Mouse (Mus musculus) forebrain, embryonic 13.5 days (tissue): Measurements from ENCODE around the gene Samd1. TPM values are rescaled to one million over a fixed set of nuclear protein-coding genes. Genes with fewer than 3 reads are reported as not detected.
A peak's percentile ranks its signal among the peaks of the same experiment; 100 is the strongest.
"Not testable (repeated sequence)": the region's sequence is repeated elsewhere in the genome, so short reads cannot be mapped to it uniquely, and the experiment has no call there.

Source experiments
- ATAC-seq: fragments of 200-750 bp; cut with Nextera tagmentation; 2 replicates; pipeline ENCODE4 v1.8.0; 2017
- H3K27ac ChIP-seq: fragments of 300-500 bp; sonication (generic); 2 replicates; pipeline ENCODE4 v1.5.1; 2015; ENCODE audit warnings: inconsistent platforms, mild to moderate bottlenecking, moderate library complexity
- H3K27me3 ChIP-seq: fragments of 300-500 bp; sonication (generic); 2 replicates; pipeline ENCODE4 v1.6.1; 2015; ENCODE audit warnings: mild to moderate bottlenecking, inconsistent platforms
- H3K36me3 ChIP-seq: fragments of 300-500 bp; sonication (generic); 2 replicates; pipeline ENCODE4 v1.6.1; 2015; ENCODE audit warnings: mild to moderate bottlenecking, inconsistent platforms; ENCODE audit not compliant: poor library complexity, severe bottlenecking
- H3K4me1 ChIP-seq: fragments of 300-500 bp; sonication (generic); 2 replicates; pipeline ENCODE4 v1.6.1; 2015; ENCODE audit warnings: inconsistent platforms
- H3K4me2 ChIP-seq: fragments of 300-500 bp; sonication (generic); 2 replicates; pipeline ENCODE4 v1.6.1; 2015; ENCODE audit warnings: inconsistent platforms, mild to moderate bottlenecking, moderate library complexity
- H3K4me3 ChIP-seq: fragments of 300-500 bp; sonication (generic); 2 replicates; pipeline ENCODE4 v1.5.1; 2015; ENCODE audit warnings: mild to moderate bottlenecking, inconsistent platforms
- H3K9ac ChIP-seq: fragments of 300-500 bp; sonication (generic); 2 replicates; pipeline ENCODE4 v1.6.1; 2015; ENCODE audit warnings: mild to moderate bottlenecking, inconsistent platforms
- H3K9me3 ChIP-seq: fragments of 300-500 bp; sonication (generic); replicated peaks from 2 replicates; pipeline ENCODE4 v1.6.1; 2016; ENCODE audit warnings: inconsistent platforms
- WGBS: fragments of 180-500 bp; shearing (Covaris S2); methylation state at CpG from one replicate; pipeline ENCODE4 v1.1.7; 2015; 5-methylcytosine and 5-hydroxymethylcytosine counted together
- polyA plus RNA-seq: library from polyadenylated mRNA; unstranded; fragments of >200 nt; fragmentation: Nextera tagmentation; extraction: Ambion mirVana; gene quantifications from 2 replicates; pipeline ENCODE4 v1.2.1, GENCODE M21; 2015

The Samd1 gene
- polyA plus RNA-seq, 1 experiment from 2014 or later = 9.5 TPM

DNA sequence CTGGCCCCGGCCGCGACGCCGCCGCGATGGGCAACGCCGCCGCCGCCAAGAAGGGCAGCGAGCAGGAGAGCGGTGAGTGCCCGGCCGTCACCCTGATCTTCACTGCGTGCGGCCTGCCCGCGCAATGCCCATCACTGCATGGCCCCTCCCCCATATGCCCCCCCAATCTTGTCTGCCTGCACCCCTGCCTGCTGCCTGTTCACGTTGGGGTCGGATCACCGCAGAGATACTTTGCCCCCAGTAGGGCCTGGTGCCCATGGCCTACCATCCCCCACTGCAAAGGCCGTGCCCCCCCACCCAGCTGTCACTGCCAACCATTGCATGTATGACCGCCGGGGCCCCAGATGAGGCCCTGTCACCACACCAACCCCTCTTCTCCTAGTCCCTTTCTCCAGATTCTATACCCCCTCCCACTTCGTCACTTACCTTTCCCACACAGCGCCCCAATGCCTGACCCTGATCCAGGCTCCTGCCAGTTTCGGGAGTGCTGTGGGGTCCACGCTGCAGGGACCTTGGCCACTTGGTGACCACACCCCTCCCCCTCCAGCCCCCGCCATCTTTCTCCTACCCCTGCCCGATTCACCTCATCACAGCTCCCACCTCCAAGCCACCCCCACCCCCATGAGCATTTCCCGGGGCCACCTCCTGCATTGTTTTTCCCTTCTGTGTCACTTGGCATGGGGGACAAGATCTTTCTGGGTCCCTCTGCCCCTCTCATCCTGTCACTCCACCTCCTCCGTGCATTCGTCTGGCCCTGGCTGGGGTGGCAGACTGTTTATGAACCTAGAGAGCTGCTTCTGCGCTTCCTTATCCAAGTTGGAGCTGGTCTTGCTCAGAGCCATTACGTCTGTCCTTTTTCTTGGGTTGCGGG is 24.1 kb upstream of the Samd1 start:
- Histone ChIP-seq H3K9ac (peak overlapping the region; percentile 91), H3K27me3 (no peaks in the 10 kb centered on the region), H3K4me1 (peaks cover 47% of the 10 kb centered on the region), H3K4me3 (peak overlapping the region; percentile 90), H3K9me3 (no peaks in the 10 kb centered on the region), H3K36me3 (peaks cover 18% of the 10 kb centered on the region), H3K4me2 (peak overlapping the region; percentile 98), H3K27ac (peak overlapping the region; percentile 61)
- no peak for ATAC-seq
- WGBS = 5% methylated on average over 29 of the region's 37 CpGs

DNA sequence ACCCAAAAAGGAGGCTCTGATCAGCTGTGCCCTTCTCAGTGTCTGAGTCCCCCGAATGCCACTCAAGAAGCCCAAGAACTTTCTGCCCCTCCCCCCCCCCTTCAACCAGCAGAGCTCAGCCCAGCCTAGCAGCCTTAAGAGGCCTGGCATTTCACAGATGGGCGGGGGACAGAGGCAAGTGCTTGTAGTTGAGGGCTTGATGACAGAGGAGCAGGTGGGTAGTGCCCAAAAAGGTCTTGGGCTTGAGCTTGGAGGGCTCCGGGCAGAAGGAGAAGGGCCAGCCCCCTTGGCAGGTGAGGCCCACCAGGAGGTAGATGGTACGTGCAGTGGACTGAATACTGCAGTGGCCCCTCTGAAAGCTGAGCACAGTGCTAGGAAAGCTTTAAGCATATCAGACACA is 23.0 kb upstream of the Samd1 start:
- H3K4me1 ChIP-seq = peaks cover 50% of the 10 kb centered on the region
- H3K36me3 ChIP-seq = peaks cover 7% of the 10 kb centered on the region
- ATAC-seq = no peak
- 71% methylated on average over 4 of the region's 4 CpGs for WGBS
- H3K4me2 ChIP-seq = peak overlapping the region; percentile 98
- H3K4me3 ChIP-seq = peak overlapping the region; percentile 90; the same call in 1 of the 2 replicates
- H3K9me3 ChIP-seq = no peaks in the 10 kb centered on the region
- no peaks in the 10 kb centered on the region for H3K27me3 ChIP-seq
- H3K9ac ChIP-seq = no peak overlapping the region
- no peak overlapping the region for H3K27ac ChIP-seq

DNA sequence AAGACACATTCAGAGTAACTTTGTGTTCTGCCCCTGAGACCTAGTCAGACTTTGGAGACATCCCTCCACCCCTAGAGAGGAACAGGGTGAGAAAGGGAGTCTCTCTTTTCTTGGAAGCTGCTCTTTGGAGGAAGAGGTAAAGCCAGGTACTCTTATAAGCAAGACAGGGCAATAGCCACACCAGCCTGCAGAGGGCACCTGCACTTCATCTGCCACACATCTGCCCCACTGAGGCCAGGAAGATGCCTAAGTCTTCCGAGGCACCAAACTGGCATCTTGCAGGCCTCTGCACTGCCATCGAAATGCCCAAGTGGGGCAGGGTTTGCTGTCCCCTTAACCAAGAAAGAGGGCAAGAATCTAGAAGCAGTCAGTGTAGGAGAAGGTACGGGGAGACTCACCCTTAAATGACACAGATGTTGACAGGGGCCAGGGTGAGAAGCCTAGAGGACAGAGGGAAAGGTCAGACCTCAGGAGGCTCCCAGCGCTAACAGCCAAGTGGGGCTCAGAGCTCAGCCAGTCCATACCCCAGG is 21.3 kb upstream of the Samd1 start:
- 90% methylated on average over 4 of the region's 4 CpGs for WGBS
- no peaks in the 10 kb centered on the region for H3K9me3 ChIP-seq
- H3K4me1 ChIP-seq = peaks cover 50% of the 10 kb centered on the region
- H3K9ac ChIP-seq = no peak overlapping the region
- H3K36me3 ChIP-seq = peaks cover 17% of the 10 kb centered on the region
- H3K27ac ChIP-seq = no peak overlapping the region
- no peak overlapping the region for H3K4me3 ChIP-seq
- no peak for ATAC-seq
- no peak overlapping the region for H3K4me2 ChIP-seq
- no peaks in the 10 kb centered on the region for H3K27me3 ChIP-seq

- Histone ChIP-seq H3K4me1 (peaks cover 46% of the 10 kb centered on the region), H3K36me3 (peaks cover 24% of the 10 kb centered on the region), H3K9ac (no peak overlapping the region), H3K4me3 (no peak overlapping the region), H3K4me2 (no peak overlapping the region), H3K27ac (no peak overlapping the region), H3K9me3 (no peaks in the 10 kb centered on the region; the same call in 1 of the 2 replicates), H3K27me3 (no peaks in the 10 kb centered on the region)
- ATAC-seq = no peak
- 87% methylated on average over 5 of the region's 5 CpGs for WGBS
Measured at GRCm38 (mm10) chr8:83976779-83977350, 20.6 kb upstream of the Samd1 start.

DNA sequence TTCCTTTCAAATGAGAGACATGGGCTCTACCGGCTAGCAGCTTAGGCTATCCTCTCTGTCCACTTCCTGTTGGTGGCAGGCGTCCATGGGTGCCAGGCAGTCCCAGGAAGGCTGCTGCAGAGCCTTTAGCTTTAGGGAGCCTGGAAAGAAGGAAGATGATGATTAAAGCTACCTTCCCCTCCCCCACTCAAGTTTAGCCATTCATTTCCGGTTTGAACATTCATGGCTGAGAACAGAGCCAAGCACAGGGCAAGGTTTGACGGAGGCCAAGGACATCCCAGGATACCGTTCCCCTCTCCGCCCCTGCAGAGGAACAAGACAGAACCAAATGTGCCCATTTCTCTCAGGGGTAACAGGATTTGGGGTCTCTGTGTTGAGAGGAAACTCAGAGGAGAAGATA is 19.8 kb upstream of the Samd1 start:
- Histone ChIP-seq H3K4me2 (no peak overlapping the region), H3K27ac (no peak overlapping the region), H3K9ac (0 out of 2 replicates have a peak overlapping the region, but pooled peaks have one; percentile 14), H3K36me3 (peaks cover 32% of the 10 kb centered on the region), H3K9me3 (no peaks in the 10 kb centered on the region; the same call in 1 of the 2 replicates), H3K4me1 (peaks cover 44% of the 10 kb centered on the region), H3K27me3 (no peaks in the 10 kb centered on the region), H3K4me3 (no peak overlapping the region)
- no peak for ATAC-seq
- WGBS = 66% methylated on average over 6 of the region's 6 CpGs

GRCm38 (mm10) chr8:83978200-83978599 is 19.3 kb upstream of the Samd1 start:
- no peak for ATAC-seq
- Histone ChIP-seq H3K4me3 (no peak overlapping the region), H3K4me1 (peaks cover 44% of the 10 kb centered on the region), H3K36me3 (peaks cover 37% of the 10 kb centered on the region), H3K9ac (0 out of 2 replicates have a peak overlapping the region, but pooled peaks have one; percentile 8), H3K27me3 (no peaks in the 10 kb centered on the region), H3K9me3 (no peaks in the 10 kb centered on the region; the same call in 1 of the 2 replicates), H3K4me2 (no peak overlapping the region), H3K27ac (no peak overlapping the region)
- 76% methylated on average over 9 of the region's 9 CpGs for WGBS

- H3K9ac ChIP-seq = no peak overlapping the region
- no peaks in the 10 kb centered on the region; the same call in 1 of the 2 replicates for H3K9me3 ChIP-seq
- WGBS = 86% methylated on average over 1 of the region's 1 CpGs
- ATAC-seq = no peak
- peaks cover 52% of the 10 kb centered on the region for H3K36me3 ChIP-seq
- no peak overlapping the region for H3K4me2 ChIP-seq
- no peaks in the 10 kb centered on the region for H3K27me3 ChIP-seq
- H3K4me3 ChIP-seq = no peak overlapping the region
- H3K27ac ChIP-seq = no peak overlapping the region
- peaks cover 25% of the 10 kb centered on the region for H3K4me1 ChIP-seq
Measured at GRCm38 (mm10) chr8:83980250-83980649, 17.2 kb upstream of the Samd1 start.

DNA sequence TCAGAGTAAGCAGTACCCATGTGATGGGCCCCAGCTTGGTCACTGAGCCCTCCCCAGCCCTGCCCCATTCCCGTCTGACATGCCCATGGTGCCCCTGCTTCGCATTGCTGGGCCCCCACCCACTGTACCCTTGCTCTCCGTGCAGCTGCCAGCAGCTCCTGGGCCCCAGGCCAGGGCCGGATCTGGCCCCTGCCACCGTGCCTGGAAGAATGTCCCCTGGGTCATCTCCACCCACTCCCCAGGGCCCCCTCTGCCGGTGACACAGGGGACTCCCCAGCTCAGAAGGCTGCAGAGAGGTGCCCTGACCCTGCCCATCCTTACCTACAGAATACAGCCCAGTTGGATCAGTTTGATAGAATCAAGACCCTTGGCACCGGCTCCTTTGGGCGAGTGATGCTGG is 16.6 kb upstream of the Samd1 start:
- ATAC-seq = no peak
- H3K27me3 ChIP-seq = no peaks in the 10 kb centered on the region
- H3K9ac ChIP-seq = no peak overlapping the region
- peaks cover 24% of the 10 kb centered on the region for H3K4me1 ChIP-seq
- WGBS = 90% methylated on average over 8 of the region's 8 CpGs
- no peaks in the 10 kb centered on the region; the same call in 1 of the 2 replicates for H3K9me3 ChIP-seq
- H3K4me2 ChIP-seq = no peak overlapping the region
- no peak overlapping the region for H3K27ac ChIP-seq
- peaks cover 56% of the 10 kb centered on the region for H3K36me3 ChIP-seq
- no peak overlapping the region for H3K4me3 ChIP-seq

- Histone ChIP-seq H3K4me1 (peaks cover 21% of the 10 kb centered on the region), H3K27me3 (no peaks in the 10 kb centered on the region), H3K9ac (no peak overlapping the region), H3K36me3 (peaks cover 63% of the 10 kb centered on the region), H3K4me2 (no peak overlapping the region), H3K4me3 (no peak overlapping the region), H3K27ac (no peak overlapping the region), H3K9me3 (no peaks in the 10 kb centered on the region; the same call in 1 of the 2 replicates)
- no peak for ATAC-seq
- 95% methylated on average over 7 of the region's 7 CpGs for WGBS
Measured at GRCm38 (mm10) chr8:83981533-83981932, 15.9 kb upstream of the Samd1 start.

GRCm38 (mm10) chr8:83982449-83982848 is 15.0 kb upstream of the Samd1 start:
- no peak overlapping the region for H3K9ac ChIP-seq
- peaks cover 72% of the 10 kb centered on the region for H3K36me3 ChIP-seq
- no peaks in the 10 kb centered on the region; the same call in 1 of the 2 replicates for H3K9me3 ChIP-seq
- no peaks in the 10 kb centered on the region for H3K27me3 ChIP-seq
- ATAC-seq = no peak
- WGBS = 87% methylated on average over 4 of the region's 4 CpGs
- H3K27ac ChIP-seq = no peak overlapping the region
- H3K4me3 ChIP-seq = no peak overlapping the region
- no peak overlapping the region for H3K4me2 ChIP-seq
- peaks cover 12% of the 10 kb centered on the region for H3K4me1 ChIP-seq

- WGBS = 93% methylated on average over 2 of the region's 2 CpGs
- ATAC-seq, H3K4me1 ChIP-seq, H3K4me3 ChIP-seq, H3K4me2 ChIP-seq, H3K9ac ChIP-seq, H3K9me3 ChIP-seq, H3K27me3 ChIP-seq, H3K27ac ChIP-seq: not testable (repeated sequence)
- H3K36me3 ChIP-seq = peaks cover 80% of the 10 kb centered on the region
Measured at GRCm38 (mm10) chr8:83983222-83983621, 14.2 kb upstream of the Samd1 start.

GRCm38 (mm10) chr8:83989243-83989642 is 8.2 kb upstream of the Samd1 start:
- Histone ChIP-seq H3K4me3 (no peak overlapping the region), H3K27ac (no peak overlapping the region), H3K36me3 (peaks cover 90% of the 10 kb centered on the region), H3K4me1 (no peaks in the 10 kb centered on the region), H3K9me3 (no peaks in the 10 kb centered on the region), H3K9ac (no peak overlapping the region), H3K4me2 (no peak overlapping the region), H3K27me3 (no peaks in the 10 kb centered on the region)
- WGBS = 92% methylated on average over 7 of the region's 7 CpGs
- no peak for ATAC-seq
